9 mouse cellular contexts compared by ENCODE assay signal in the genomic region with DNA sequence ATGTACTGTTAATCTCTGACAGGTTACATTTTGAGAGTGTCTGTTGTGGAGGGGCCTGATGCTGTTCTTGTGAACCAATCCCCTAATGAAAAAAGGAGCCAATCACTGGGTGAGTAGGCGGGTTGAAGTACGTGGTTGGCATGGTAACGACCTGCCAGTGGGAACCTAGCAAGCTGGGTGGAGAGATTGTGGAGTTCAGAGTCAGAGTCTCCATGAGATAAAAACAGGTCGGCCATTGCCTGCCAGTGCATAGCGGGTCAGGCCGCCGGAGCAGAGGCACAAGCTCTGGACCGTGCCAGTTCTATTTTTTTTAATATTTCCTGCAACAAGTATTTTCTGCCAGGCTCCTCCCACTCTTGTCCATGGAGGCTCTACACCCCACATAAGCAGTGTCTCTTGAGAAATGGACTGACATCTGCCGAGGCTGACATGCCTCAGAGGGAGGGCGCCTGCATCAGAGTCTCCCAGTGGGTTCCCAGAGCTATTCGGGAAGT. TPM values are rescaled to one million over a fixed set of nuclear protein-coding genes. Genes with fewer than 3 reads are reported as not detected.
DNase-seq lines count a peak whose midpoint lies in the region; ATAC-seq and TF ChIP-seq lines count a peak whose summit lies in the region.
"Had no signal": no experiment of that assay in that cellular context is flagged by ENCODE, and none has a peak within 500 bp of the region (broad histone marks: within the 10 kb centered on the region; RNA-seq: fewer than 3 reads in every experiment).

No protein-coding gene starts in this region.

- no peak for TF ChIP-seq POLR2A in cerebellum, adult 2 months (IDR thresholded peaks at IDR 0.05; ENCODE audit: borderline replicate concordance, insufficient read depth, low read length)

- TF ChIP-seq CTCF in cerebellum, adult 2 months (IDR thresholded peaks at IDR 0.05; ENCODE audit: borderline replicate concordance, insufficient read depth, low read depth, low read length): no peak

- H3K27me3 ChIP-seq in midbrain, embryonic 14.5 days (ENCODE audit: control insufficient read depth, insufficient read depth, low read length): no peaks in the 10 kb centered on the region
- no peaks in the 10 kb centered on the region for H3K27me3 ChIP-seq in midbrain, embryonic 11.5 days (ENCODE audit: control insufficient read depth, insufficient read depth, low read length)
- no peaks in the 10 kb centered on the region for H3K27me3 ChIP-seq in intestine, embryonic 16.5 days (replicated peaks; ENCODE audit: control insufficient read depth, insufficient read depth, low read length)
- H3K27me3 ChIP-seq in cerebellum, adult 2 months (ENCODE audit: control insufficient read depth, insufficient read depth, low read length): no peaks in the 10 kb centered on the region

- 71% methylated on average over 11 of the region's 11 CpGs for WGBS in midbrain, embryonic 14.5 days
- 74% methylated on average over 11 of the region's 11 CpGs for WGBS in midbrain, embryonic 11.5 days
- 75% methylated on average over 11 of the region's 11 CpGs for WGBS in intestine, embryonic 16.5 days
- WGBS in cerebellum, adult 2 months: 56% methylated on average over 11 of the region's 11 CpGs

- no peak overlapping the region for H3K4me2 ChIP-seq in midbrain, embryonic 14.5 days (ENCODE audit: low read length)
- H3K4me2 ChIP-seq in midbrain, embryonic 11.5 days: no peak overlapping the region
- no peak overlapping the region for H3K4me2 ChIP-seq in intestine, embryonic 16.5 days (ENCODE audit: low read depth, low read length)

- H3K27ac ChIP-seq in midbrain, embryonic 14.5 days (replicated peaks; ENCODE audit: low read depth, low read length): no peak overlapping the region
- H3K27ac ChIP-seq in midbrain, embryonic 11.5 days (ENCODE audit: low read depth, low read length): no peak overlapping the region
- no peak overlapping the region for H3K27ac ChIP-seq in intestine, embryonic 16.5 days (ENCODE audit: low read length)
- no peak overlapping the region for H3K27ac ChIP-seq in cerebellum, adult 2 months (ENCODE audit: insufficient read depth, low read length)

- peaks cover 48% of the 10 kb centered on the region for H3K36me3 ChIP-seq in midbrain, embryonic 14.5 days (ENCODE audit: control insufficient read depth, insufficient read depth, low read length)
- H3K36me3 ChIP-seq in midbrain, embryonic 11.5 days (ENCODE audit: control insufficient read depth, insufficient read depth, low read length): peaks cover 4% of the 10 kb centered on the region
- peaks cover 9% of the 10 kb centered on the region for H3K36me3 ChIP-seq in intestine, embryonic 16.5 days (ENCODE audit: control insufficient read depth, insufficient read depth, low read length)

- H3K9me3 ChIP-seq in midbrain, embryonic 14.5 days (ENCODE audit: control insufficient read depth, low read length): no peaks in the 10 kb centered on the region
- no peaks in the 10 kb centered on the region for H3K9me3 ChIP-seq in midbrain, embryonic 11.5 days (ENCODE audit: control insufficient read depth, low read length)
- no peaks in the 10 kb centered on the region for H3K9me3 ChIP-seq in intestine, embryonic 16.5 days (ENCODE audit: control insufficient read depth, low read length)

- peak; percentile 53 for DNase-seq in midbrain, embryonic 14.5 days
- DNase-seq in midbrain, embryonic 11.5 days (ENCODE audit: low spot score, missing footprints): no peak
- peak; percentile 72 for DNase-seq in retina, postnatal 1 day
- no peak for DNase-seq in ovary, postnatal 14 days (ENCODE audit: low spot score)
- no peak for DNase-seq in cerebellum, adult 2 months
- DNase-seq: heart, postnatal 10 days; right cerebral cortex, postnatal 4 days had no signal

- H3K9ac ChIP-seq in midbrain, embryonic 14.5 days (replicated peaks; ENCODE audit: low read length): no peak overlapping the region
- no peak overlapping the region for H3K9ac ChIP-seq in midbrain, embryonic 11.5 days (ENCODE audit: low read length)
- H3K9ac ChIP-seq in intestine, embryonic 16.5 days (ENCODE audit: low read depth, low read length): no peak overlapping the region

- no peaks in the 10 kb centered on the region for H3K4me1 ChIP-seq in midbrain, embryonic 14.5 days (ENCODE audit: control insufficient read depth, insufficient read depth, low read length)
- H3K4me1 ChIP-seq in midbrain, embryonic 11.5 days (ENCODE audit: control insufficient read depth, insufficient read depth, low read length): peaks cover 3% of the 10 kb centered on the region; the same call in 1 of the 2 replicates
- H3K4me1 ChIP-seq in intestine, embryonic 16.5 days (ENCODE audit: control insufficient read depth, insufficient read depth, low read length): no peaks in the 10 kb centered on the region
- H3K4me1 ChIP-seq in cerebellum, adult 2 months (ENCODE audit: control insufficient read depth, insufficient read depth, low read length): peaks cover 18% of the 10 kb centered on the region

- peak; percentile 17; the same call in 1 of the 2 replicates for ATAC-seq in midbrain, embryonic 14.5 days (ENCODE audit: low FRiP score, low TSS enrichment)
- ATAC-seq in midbrain, embryonic 11.5 days (ENCODE audit: low FRiP score): no peak
- ATAC-seq in erythroblast, adult 5-6 weeks (replicated peaks; ENCODE audit: low FRiP score, poor library complexity, severe bottlenecking): peak; percentile 78
- peak; percentile 40; the same call in 1 of the 2 replicates for ATAC-seq in intestine, embryonic 16.5 days

- no peak overlapping the region for H3K4me3 ChIP-seq in midbrain, embryonic 14.5 days (replicated peaks; ENCODE audit: low read depth, low read length)
- H3K4me3 ChIP-seq in midbrain, embryonic 11.5 days (ENCODE audit: low read depth, low read length): no peak overlapping the region
- H3K4me3 ChIP-seq in intestine, embryonic 16.5 days (ENCODE audit: low read length): no peak overlapping the region
- no peak overlapping the region for H3K4me3 ChIP-seq in cerebellum, adult 2 months (replicated peaks; ENCODE audit: insufficient read depth, low read depth, low read length)

RNA-seq across cellular contexts. Expression of a gene that starts 27.4 kb away (rescaled TPM):
- 235 and 240 TPM in 2 replicates for polyA plus RNA-seq in midbrain, embryonic 14.5 days (2014; fragmentation: Nextera tagmentation; extraction: Ambion mirVana)
- 207 and 224 TPM in 2 replicates for polyA plus RNA-seq in midbrain, embryonic 11.5 days (2014; fragmentation: Nextera tagmentation; extraction: Ambion mirVana)
- total RNA-seq in erythroblast, adult 5-6 weeks (2015; ENCODE audit: low replicate concordance): 41.8 and 47.7 TPM in 2 replicates
- 13.9 and 33.6 TPM in 2 replicates for total RNA-seq in erythroblast, adult 5-6 weeks (2017; ENCODE audit: low replicate concordance)
- polyA plus RNA-seq in intestine, embryonic 16.5 days (2015; fragmentation: Nextera tagmentation; extraction: Ambion mirVana): 188 and 199 TPM in 2 replicates
- polyA plus RNA-seq in cerebellum, adult 2 months (2012; rRNA removed): 114 and 116 TPM in 2 replicates

Comparison
In these comparisons a context has a peak if more than half of its experiments do, and no peak if none do; other contexts are left out.
1. DNase-seq: peak in midbrain, embryonic 14.5 days (single experiment) and retina, postnatal 1 day (single experiment); none in midbrain, embryonic 11.5 days (single experiment), ovary, postnatal 14 days (single experiment) and cerebellum, adult 2 months (0 of 2).